Mouse (Mus musculus): ENCODE data around the gene Lig1. TPM values are rescaled to one million over a fixed set of nuclear protein-coding genes. Genes with fewer than 3 reads are reported as not detected.

Lig1 gene
- total RNA-seq (2015; ENCODE audit: low replicate concordance) (30.4 and 52.9 TPM in 2 replicates), total RNA-seq (2017; ENCODE audit: low replicate concordance) (62.7 and 99.9 TPM in 2 replicates)

DNA sequence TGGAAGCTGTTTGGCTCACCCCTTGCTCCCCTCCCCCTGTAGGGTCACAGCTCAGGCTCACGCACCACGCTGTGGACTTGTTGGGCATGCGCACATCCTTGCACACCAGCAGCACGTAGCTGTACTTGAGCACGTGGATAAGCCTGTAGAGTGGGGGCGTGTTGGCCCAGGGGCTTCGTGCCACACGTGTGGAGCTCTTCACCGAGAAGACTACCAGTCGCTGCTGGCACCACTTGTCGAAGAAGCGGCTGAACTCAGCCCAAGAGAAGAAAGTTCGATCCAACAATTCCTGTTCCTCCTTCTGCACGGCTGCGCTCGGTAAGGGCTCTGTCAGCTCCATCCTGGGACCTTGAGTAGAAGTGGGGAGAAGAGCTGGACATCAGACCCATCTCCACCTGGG is at the start of gene Lig1:
Gene Lig1, plus strand, starts transcription at position 203 of the 400 bp plus-strand sequence.
- ATAC-seq (replicated peaks; ENCODE audit: low FRiP score, poor library complexity, severe bottlenecking), result no peak

DNA sequence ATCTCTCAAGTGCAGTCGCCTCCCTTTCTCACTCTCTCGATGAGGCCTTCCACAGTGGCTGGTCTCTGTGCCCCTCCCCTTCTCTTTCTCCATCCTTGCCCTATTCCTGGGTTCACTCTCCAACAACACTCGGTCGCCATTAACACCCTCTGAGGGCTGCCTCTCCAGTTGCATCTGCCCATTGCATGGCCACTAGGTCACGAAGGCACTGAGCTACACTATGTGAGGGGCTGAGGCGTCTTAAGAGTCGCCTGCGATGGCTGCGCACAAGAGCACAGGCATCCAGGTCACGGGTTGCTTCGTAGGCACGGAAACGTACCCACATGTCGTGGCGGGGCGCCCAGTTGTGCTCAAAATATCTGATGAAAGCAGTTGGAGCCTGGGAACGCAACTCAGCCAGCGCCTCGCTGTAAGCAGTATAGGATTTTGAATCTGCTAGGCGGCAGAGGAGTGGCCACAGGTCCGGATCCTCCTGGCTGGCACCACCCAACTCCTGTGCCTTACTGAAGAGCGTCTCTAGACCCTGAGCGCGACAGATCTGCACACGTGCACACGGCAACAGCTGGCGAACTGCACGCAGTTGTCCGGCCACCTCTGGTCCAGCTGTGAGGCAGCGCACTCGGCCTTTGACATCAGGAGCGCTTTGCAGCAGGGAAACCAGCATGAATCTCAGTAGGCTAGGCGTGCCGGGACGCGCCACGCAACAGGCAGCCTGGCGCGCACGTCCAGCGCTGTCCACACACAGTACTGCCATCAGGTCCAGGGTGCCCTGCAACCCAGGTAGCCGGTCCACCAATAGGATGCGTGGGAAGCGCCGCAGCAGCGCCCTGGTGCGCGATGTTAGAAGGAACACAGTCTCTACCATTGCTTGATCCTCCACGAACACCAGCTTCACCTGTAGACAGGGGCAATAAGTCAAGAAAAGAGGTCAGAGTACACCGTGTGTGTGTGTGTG is 16.1 kb upstream of the Lig1 start:
- ATAC-seq (replicated peaks; ENCODE audit: low FRiP score, poor library complexity, severe bottlenecking), result no peak

GRCm38 (mm10) chr7:13263851-13264250 is 13.2 kb upstream of the Lig1 start:
- ATAC-seq (replicated peaks; ENCODE audit: low FRiP score, poor library complexity, severe bottlenecking), result no peak

DNA sequence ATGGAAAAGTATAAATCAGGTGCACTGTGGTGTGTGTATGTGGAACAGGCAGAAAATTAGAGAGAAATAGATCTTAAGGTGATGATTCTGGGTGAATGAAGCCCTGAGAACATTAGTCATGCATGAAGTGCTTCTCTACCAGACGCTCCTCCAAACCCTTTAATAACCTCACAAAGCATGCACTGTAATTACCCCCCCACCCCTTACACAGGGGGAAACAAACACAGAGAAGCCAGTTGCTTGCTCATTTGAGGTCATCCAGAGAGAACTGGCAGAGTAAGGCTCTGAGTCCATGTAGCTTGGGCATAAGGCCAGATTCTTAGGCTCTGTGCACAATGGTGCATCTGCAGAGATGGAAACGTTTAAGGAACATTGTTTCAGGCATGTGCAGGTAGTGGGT is 12.7 kb upstream of the Lig1 start:
- ATAC-seq (replicated peaks; ENCODE audit: low FRiP score, poor library complexity, severe bottlenecking), result no peak

DNA sequence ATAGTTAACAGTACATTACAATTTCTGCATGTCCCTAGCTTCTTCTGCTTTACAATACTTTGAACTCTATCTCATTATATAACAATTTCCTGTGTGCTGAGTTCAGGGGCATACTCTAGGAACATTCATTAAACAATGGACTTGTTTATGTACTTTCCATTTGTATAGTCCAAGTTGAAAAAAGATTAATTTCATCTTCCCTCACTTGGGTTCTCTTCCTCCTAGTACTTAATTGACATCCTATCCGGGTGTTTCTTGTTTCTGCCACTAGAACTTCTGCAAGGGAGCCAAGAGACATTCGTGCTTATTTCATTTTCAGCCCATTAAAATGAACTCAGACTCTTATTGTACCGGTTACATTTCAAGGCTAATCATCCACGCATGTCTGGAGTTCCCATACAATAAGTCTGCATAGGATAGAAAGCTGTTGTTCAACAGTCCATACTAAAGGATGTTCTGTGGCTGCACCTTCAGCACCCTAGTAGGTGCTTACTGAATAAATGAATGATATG is 8.3 kb upstream of the Lig1 start:
- ATAC-seq (replicated peaks; ENCODE audit: low FRiP score, poor library complexity, severe bottlenecking), result no peak

DNA sequence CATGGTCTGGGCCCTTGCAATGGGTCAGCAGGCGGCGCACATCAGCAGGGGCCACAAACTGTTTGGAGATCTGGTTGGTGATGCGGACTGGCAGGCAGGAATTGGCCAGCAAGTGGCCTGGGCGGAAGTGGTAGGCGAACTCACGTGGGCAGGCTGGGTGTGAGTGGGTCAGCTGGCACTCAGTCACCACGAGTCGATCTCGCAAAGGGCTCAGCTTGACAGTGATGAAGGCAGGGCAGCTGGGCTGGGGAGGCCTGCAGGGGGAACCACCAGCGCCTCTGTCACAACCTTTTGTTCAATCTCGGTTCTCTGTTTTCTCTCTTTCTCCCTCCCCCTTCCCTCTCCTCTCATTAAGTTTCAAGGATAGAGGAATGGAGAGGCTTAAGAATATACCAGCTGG is 7.7 kb upstream of the Lig1 start:
- ATAC-seq (replicated peaks; ENCODE audit: low FRiP score, poor library complexity, severe bottlenecking), result no peak

DNA sequence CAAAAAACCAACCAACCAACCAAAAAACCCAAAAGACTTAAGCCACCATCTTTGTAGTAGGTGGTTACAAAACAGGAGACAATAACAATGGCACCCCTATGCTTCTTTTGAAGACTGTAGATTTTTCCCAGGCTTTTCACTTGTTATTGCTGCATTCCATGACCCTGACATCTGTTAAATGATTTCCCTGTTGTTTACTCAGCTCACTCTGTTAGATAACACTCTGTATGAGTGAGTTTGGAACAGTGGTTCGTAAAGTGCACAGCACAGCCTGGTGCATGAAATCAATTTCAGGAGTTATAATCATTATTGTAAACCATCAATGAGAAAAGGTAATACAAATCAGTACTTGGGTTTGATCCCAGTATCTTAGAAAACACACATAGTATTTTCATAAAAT is 5.4 kb upstream of the Lig1 start:
- ATAC-seq (replicated peaks; ENCODE audit: low FRiP score, poor library complexity, severe bottlenecking), result no peak

DNA sequence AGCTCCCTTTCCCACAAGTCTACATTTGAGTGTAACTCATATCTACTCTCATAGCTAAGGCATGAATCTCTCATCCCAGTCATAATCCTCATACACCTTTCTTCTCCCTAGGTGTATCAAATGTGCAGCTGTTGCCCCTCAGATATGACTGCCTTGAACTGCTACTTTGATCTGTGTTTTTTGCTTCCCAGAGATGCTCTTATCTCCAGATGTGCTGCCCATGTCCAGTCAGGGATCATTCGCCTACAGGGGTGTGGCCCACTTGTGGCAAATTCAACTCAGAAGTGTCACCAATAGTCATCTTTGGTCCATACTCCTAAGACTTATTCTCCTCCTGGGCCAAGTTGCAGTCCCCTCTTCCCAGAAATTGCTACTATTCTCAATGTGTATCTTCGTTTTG is 750 bp downstream of the Lig1 start:
- ATAC-seq (replicated peaks; ENCODE audit: low FRiP score, poor library complexity, severe bottlenecking), result 0 out of 2 replicates have a peak, but pooled peaks have one; percentile 31

DNA sequence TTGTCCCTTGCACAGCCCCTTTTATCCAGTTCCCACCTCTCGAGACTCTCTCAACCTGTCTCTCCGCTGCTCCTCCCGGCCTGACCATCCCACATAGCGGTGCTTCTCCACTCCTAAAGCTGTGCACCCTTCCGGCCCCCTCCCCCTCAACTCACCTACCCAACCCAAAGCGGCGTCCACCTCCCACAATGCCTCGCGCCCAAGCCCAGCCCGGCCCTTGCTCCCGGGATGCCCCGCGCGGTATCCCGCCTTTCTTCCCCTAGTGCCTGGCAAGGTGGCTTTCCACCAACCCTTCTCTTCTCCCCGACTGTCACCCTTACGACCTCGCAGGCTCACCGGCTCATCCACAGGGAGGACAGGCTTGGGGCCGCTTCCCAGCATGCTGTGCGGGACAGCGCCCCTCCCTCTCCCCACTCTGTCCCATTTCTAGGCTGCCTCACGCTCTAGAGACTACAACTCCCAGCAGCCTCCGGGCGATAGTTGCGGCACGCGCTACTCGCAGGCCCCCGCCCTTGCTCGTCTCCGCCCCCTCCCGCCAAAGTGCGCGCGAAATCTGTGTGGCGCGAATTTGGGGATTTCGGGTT is 1.3 kb downstream of the Lig1 start, which contains the start of gene Zswim9:
Gene Zswim9, minus strand, starts transcription at position 414 of the 584 bp plus-strand sequence.
- ATAC-seq (replicated peaks; ENCODE audit: low FRiP score, poor library complexity, severe bottlenecking), result peak; percentile 96

DNA sequence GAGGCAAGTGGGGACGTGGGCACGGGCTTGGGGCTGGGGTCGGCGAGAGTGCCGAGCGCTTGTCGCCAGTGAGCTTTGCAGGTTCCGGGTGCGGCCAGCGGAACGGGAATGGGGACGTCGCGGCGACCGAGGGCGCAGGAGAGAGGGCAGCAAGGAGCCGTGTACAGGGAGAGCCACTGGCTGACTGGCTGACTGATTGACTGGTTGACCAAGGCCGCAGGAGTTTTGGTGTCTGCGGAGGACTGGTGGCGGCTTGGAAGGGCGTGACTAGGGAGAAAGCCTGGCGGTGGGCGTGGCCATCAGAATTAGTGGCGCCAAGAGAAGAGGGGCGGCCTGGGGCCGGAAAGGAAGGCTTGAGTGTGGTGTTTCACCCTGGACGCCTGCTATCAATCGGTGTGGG is 1.9 kb downstream of the Lig1 start:
- peak; percentile 69 for ATAC-seq (replicated peaks; ENCODE audit: low FRiP score, poor library complexity, severe bottlenecking)

- peak; percentile 67 for ATAC-seq (replicated peaks; ENCODE audit: low FRiP score, poor library complexity, severe bottlenecking)
Measured at GRCm38 (mm10) chr7:13288621-13289020, 11.5 kb downstream of the Lig1 start.

DNA sequence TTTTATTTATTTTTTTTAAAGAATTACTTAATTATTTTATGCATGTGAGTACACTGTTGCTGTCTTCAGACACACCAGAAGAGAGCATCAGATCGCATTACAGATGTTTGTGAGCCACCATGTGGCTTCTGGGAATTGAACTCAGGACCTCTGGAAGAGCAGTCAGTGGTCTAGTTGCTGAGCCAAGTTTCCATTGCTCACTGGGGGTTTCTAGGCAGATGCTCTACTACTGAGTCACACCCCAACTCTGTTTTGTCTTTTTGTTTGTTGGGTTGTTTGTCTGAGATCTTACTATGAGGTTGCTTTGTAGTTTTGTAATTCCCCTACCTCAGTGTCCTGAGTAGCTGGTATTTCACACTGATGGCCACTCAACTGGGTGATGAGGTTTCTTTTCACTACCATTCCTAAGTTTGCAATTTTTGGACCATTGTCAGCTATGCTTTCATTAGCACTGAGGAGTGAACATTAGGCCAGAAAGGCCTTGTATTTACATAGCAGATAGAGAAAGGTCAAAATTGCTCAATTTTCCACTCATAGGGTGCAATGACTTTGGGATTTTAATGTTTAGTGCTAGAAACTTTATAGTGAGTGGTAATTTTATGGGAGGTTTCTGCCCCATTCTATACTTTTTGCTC is 13.1 kb downstream of the Lig1 start:
- no peak for ATAC-seq (replicated peaks; ENCODE audit: low FRiP score, poor library complexity, severe bottlenecking)

DNA sequence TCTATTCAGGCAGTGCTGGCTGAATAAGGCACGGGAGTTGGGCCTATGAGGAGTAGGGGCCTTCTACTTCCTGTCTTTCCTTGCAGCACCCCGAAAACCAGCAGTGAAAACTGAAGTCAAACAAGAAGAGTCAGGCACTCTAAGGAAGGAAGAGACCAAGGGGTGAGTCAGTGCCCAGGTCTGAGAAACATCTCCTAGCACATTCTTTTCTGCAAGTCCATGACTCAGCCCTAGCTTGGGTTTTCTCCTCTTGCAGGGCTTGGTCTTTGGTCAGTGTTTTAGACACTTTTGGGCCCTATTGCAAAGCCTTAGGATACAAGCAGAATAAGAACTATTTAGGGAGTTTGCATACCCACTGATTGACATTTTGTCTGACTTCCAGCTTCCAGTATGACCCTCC is 14.3 kb downstream of the Lig1 start:
- ATAC-seq (replicated peaks; ENCODE audit: low FRiP score, poor library complexity, severe bottlenecking), result no peak

GRCm38 (mm10) chr7:13293878-13294855 is 17.1 kb downstream of the Lig1 start:
- no peak for ATAC-seq (replicated peaks; ENCODE audit: low FRiP score, poor library complexity, severe bottlenecking)

DNA sequence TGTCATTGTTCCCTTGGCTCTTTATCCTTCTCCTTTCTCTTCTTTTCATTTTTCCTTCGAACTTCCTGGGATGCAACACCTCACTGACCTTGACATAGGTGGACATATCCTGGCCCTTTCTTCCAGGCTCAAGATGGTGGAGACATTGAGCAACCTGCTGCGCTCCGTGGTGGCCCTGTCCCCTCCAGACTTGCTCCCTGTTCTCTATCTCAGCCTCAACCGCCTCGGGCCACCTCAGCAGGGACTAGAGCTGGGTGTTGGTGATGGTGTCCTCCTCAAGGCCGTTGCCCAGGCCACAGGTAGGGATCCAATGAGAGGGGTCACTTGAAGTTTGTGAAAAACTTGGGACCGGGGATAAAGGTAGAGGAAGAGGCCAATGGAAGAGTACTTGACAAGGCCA is 18.2 kb downstream of the Lig1 start:
- ATAC-seq (replicated peaks; ENCODE audit: low FRiP score, poor library complexity, severe bottlenecking), result no peak

DNA sequence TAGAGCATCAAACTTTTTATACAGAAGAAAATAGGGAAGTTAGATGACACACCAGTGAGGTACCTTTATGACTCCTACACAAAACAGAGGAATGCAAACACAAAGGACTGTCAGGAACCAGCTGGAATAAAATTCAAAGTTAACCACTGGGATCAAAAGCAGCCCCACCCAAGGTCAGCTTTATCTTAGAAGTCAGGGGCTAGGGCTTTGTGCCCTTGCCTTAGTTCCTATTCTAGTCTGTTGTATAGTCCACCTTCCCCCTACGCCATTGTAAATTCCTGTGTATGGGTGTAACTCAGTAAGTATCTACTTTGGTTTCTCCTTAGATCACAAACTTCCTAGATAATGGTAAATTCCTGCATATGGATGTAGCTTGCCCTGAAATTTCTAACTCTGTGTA is 20.6 kb downstream of the Lig1 start:
- no peak for ATAC-seq (replicated peaks; ENCODE audit: low FRiP score, poor library complexity, severe bottlenecking)

DNA sequence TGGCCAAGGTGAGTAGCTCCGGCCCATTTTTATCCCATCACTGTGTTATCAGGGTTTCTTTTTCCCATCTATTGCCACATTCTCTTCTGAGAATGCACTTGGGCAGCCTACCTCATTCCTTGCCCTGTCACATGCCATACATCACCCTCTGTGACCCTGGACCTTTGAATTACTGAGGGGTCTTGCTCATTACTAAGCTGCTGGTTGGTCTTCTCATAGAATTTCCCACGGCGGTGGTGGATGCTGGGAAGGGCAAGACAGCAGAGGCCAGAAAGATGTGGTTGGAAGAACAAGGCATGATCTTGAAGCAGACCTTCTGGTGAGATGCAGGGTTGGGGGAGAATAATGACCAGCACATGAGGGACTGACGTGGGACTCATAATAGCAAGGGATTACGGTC is 21.7 kb downstream of the Lig1 start:
- ATAC-seq (replicated peaks; ENCODE audit: low FRiP score, poor library complexity, severe bottlenecking), result no peak

DNA sequence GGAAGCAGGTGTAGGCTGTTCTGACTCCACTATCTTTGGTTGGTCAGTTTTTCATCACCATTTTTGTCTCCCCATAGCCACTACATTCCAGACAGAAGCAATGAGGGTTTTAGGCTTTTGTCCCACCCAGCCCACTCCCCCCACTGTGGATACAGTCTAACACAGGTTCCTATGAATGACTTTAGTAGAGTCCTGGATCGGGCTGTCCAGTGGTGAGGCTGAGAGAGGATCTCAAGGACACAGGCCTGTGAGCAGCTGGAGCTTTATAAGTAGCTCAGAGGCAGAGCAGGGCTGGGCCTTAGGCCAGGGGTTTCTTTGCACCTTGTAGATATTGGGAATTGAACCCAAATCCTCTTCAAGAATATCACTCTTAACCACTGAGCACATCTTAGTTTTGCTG is 24.6 kb downstream of the Lig1 start:
- no peak for ATAC-seq (replicated peaks; ENCODE audit: low FRiP score, poor library complexity, severe bottlenecking)

DNA sequence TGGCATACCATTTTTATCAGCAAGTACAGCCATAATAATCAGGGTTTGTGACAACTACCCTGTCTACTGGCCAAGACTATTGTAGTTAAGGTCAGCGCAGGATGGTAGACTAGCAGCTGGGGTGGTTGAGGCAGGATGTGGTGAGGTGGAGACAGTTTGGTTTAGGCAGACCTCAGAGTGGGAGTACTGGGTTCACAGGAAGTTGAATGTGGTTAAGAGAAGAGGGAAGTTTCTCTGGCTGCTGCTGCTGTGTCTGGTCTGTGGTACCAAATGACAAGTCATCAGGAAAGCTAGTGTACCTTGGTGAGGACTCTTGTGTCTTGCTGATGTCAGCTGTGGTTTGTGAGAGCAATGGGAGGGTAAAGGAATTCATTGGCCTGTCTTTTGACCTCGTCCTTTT is 25.7 kb downstream of the Lig1 start:
- no peak for ATAC-seq (replicated peaks; ENCODE audit: low FRiP score, poor library complexity, severe bottlenecking)

All from erythroblast, adult 5-6 weeks (primary cell).